ENCODE assay signal across 23 mouse cellular contexts in genomic region chr6:134914523-134914922, GRCm38 (mm10).
"Had no signal": no experiment of that assay in that cellular context is flagged by ENCODE, and none has a peak within 500 bp of the region (broad histone marks: within the 10 kb centered on the region; RNA-seq: fewer than 3 reads in every experiment).

No protein-coding gene starts in this region.

- ATAC-seq: hindbrain, postnatal 0 days had no signal

- H3K9ac ChIP-seq: heart, embryonic 12.5 days; hindbrain, embryonic 13.5 days; hindbrain, embryonic 15.5 days; limb, embryonic 12.5 days; liver, embryonic 13.5 days had no signal

- H3K27me3 ChIP-seq: heart, embryonic 12.5 days; hindbrain, embryonic 15.5 days had no signal

- H3K36me3 ChIP-seq: heart, embryonic 10.5 days; heart, embryonic 12.5 days; hindbrain, embryonic 10.5 days; hindbrain, embryonic 13.5 days; hindbrain, embryonic 15.5 days; limb, embryonic 10.5 days; limb, embryonic 12.5 days; liver, embryonic 13.5 days had no signal

- H3K27ac ChIP-seq: gastrocnemius, adult 2 months; heart, embryonic 10.5 days; hindbrain, embryonic 10.5 days; hindbrain, embryonic 13.5 days; hindbrain, embryonic 15.5 days; hindbrain, postnatal 0 days; layer of hippocampus, adult 2 months; left cerebral cortex, adult 2 months; limb, embryonic 10.5 days; limb, embryonic 12.5 days; liver, embryonic 13.5 days had no signal

- H3K4me3 ChIP-seq: gastrocnemius, adult 2 months; heart, embryonic 10.5 days; heart, embryonic 12.5 days; hindbrain, embryonic 10.5 days; hindbrain, embryonic 13.5 days; hindbrain, embryonic 15.5 days; layer of hippocampus, adult 2 months; left cerebral cortex, adult 2 months; limb, embryonic 10.5 days; limb, embryonic 12.5 days; liver, embryonic 13.5 days had no signal

- DNase-seq: gastrocnemius, adult 2 months; gastrocnemius, postnatal 10 days; gastrocnemius, postnatal 25 days; heart, postnatal 10 days; heart, postnatal 4 days; kidney, adult 18-20 months; kidney, adult 8-10 months; kidney, postnatal 10 days; kidney, postnatal 25 days; kidney, postnatal 4 days; liver; liver, embryonic 13.5 days had no signal

- H3K4me2 ChIP-seq: heart, embryonic 12.5 days; hindbrain, embryonic 13.5 days; hindbrain, embryonic 15.5 days; limb, embryonic 12.5 days; liver, embryonic 11.5 days; liver, embryonic 13.5 days had no signal

- H3K9me3 ChIP-seq: heart, embryonic 10.5 days; heart, embryonic 12.5 days; hindbrain, embryonic 10.5 days; hindbrain, embryonic 13.5 days; hindbrain, embryonic 15.5 days; limb, embryonic 10.5 days; limb, embryonic 12.5 days; liver, embryonic 13.5 days had no signal
